Mouse (Mus musculus) layer of hippocampus, adult 9-10 months (tissue): ENCODE results near the gene Slc9a1.

ENCODE experiments used
- DNase-seq: peaks from one replicate; pipeline ENCODE4 v3.0.0; 2022; ENCODE audit warnings: low spot score

The Slc9a1 gene

GRCm38 (mm10) chr4:133403611-133404228 lies 34.2 kb downstream of the Slc9a1 start:
- no peak for DNase-seq

DNA sequence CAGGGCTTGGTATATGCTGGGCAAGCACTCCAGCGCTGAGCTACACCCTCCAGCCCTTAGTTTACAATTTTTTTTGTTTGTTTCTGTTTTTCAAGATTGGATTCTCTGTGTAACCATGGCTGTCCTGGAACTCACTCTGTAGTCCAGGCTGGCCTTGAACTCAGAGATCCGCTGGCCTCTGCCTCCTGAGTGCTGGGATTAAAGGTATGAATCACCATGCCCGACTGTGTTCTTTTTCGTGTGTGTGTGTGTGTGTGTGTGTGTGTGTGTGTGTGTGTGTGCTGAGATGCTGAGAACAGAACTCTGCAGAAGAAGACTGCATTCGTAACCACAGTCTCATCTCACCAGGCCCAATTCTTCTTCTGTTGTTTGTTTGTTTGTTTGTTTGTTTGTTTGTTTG lies 34.8 kb downstream of the Slc9a1 start:
- DNase-seq = no peak

GRCm38 (mm10) chr4:133406313-133407056 lies 37.0 kb downstream of the Slc9a1 start:
- no peak for DNase-seq

GRCm38 (mm10) chr4:133407114-133407787 lies 37.7 kb downstream of the Slc9a1 start:
- DNase-seq = no peak

DNA sequence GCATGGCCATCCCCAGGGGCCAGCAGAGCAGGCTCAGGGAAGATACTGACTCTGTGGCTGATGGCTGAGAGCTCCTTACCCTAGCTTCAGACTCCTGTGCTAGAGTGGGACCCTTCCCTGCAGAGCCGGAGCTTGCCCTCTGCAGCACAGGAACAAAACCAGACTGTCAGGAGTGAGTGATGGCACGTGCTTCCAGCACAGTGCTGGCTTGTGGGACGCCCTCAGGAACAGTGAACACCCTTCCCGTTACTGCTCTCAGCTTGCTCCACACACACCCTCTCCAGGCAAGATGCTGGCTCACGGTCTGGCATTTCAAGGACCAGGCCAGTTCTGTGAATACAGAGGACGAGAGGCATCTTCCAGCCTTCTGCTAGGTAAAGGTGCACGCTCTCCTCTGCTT lies 38.5 kb downstream of the Slc9a1 start:
- no peak for DNase-seq

DNA sequence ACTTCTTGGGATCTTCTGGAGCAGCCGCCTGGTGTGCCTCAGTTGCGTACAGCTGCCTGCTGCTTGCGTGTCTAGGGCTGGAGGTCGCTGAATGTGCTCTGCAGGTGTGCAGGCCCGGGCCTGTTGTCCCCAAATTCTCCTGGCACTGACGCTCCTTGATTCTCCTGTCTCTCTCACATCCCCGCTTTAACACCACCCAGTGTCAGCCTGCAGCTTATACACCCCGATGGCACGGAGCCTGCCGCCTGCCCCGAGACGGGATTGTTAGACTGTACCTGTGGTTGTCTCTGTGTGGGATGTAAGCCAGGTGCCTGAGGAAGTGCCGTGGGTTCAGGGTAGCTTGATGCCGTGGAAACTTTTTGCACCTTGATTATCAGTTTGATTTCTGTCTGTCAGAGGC lies 41.5 kb downstream of the Slc9a1 start:
- no peak for DNase-seq

DNA sequence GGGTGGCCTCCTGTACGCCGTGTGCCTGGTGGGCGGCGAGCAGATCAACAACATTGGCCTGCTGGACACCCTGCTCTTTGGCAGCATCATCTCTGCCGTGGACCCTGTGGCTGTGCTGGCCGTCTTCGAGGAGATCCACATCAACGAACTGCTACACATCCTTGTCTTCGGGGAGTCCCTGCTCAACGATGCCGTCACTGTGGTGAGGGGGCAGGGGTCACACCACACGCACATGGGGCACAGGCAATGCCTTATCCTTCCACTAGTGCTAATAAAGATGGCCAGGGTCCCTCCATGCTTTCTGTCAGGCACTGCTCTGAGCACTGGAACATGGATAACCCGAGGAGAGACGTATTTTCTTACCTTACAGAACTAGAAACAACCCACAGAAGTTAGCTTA lies 42.6 kb downstream of the Slc9a1 start:
- DNase-seq = no peak

DNA sequence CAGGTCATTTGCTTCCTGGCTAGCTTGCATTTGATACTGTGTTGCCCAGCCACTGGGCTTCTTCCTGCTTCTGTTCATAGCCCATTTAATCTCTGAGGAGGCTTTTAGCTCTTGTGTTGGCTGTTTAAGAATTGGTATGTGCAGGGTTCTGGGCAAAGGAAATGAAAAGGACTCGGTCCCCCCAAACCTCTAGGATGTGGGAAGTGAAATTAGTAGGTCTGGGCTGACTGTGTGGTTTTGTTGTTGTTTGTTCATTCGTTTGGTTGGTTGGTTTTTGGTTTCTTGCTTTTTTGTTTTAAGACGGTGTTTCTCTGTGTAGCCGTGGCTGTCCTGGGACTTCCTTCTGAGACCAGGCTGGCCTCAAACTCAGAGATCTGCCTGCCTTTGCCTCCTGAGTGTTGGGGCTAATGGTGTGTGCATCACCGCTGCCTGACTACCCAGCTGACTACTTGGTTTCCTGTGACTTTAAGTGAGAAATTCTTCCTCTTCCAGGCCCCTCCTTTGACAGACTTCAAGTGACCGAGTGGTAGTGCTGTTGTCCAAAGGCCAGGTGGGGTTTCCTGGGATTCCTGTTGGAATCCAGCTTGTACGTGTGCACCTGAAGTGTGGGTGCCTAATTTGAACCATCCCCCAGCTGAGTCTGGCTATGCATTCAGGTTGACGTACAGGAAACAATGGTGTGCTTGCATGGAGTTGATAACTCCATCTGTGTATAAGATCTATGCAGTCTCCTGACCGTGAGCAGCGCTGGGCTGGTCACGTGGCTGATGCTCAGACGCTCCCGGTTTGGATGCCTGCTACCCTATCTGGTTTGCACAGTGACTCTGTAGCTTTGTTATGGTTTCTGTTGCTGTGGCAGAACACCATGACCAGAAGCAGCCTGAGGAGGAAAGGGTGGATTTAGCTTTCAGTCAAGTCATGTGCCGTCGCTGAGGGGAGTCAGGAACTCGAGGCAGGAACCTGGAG lies 43.4 kb downstream of the Slc9a1 start:
- no peak for DNase-seq

DNA sequence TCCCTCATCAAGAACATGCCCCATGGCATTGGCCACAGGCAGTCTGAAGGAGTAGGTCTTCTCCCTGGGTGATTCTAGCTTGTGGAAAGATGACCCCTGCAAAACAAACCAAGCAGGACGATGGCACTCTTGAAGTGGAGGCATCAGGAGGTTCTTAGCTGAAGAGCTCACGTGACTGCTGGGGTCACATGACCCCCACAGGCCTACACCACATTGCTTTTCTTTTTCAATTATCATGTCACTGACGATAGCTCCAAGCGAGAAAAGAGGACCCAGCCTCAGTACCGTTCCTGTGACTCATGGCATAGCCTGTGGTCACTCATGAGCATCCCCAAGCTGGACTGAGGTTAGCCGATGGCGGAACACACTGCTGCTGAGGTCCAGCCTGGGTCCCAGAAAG lies 44.1 kb downstream of the Slc9a1 start:
- no peak for DNase-seq

DNA sequence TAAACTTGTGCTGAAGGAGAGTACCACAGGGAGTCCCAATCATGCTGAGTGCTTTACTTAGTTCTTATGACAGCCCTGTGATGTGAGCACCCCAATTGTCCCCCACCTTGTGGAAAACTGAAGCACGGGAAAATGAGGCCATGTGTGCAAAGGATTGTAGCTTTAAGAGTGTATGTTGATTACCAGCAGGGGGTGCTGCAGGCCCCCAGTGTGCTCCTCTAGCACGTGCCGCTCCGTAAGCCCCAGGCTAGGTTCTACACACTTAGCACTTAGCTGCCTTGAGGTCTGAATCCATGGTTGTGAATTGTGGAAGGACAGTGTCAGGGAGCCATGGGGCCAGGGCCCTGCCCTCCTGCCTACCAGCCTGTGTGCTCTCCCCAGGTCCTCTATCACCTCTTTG lies 45.4 kb downstream of the Slc9a1 start:
- DNase-seq = no peak

DNA sequence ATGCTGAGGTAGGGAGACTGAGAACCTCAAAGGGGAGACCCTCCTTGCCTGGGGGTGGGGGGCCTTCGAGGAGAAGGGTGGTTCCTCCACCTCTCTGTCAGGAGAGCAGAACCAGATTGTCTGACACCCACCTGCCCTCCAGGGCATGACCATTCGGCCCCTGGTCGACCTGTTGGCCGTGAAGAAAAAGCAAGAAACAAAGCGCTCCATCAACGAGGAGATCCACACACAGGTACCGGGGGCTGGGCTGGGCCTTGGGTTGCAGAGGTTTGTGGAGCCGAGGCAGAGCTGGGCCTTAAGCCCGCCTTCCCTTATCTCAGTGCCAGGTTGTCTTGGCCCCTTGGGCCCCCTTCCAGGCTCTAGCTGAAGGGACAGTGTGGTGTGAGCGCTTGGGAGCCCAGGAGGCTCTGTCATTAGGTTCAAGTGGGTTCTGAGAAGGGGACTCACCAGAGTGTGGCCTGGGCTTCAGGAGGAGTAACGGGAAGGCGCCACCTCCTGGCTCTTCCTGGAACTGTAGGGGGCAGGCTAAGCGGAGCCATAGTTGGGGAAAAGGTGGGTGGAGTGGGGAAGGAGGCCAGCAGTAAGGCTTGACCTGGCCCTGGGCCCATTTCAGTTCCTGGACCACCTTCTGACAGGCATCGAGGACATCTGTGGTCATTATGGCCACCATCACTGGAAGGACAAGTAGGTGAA lies 50.0 kb downstream of the Slc9a1 start:
- DNase-seq = no peak

DNA sequence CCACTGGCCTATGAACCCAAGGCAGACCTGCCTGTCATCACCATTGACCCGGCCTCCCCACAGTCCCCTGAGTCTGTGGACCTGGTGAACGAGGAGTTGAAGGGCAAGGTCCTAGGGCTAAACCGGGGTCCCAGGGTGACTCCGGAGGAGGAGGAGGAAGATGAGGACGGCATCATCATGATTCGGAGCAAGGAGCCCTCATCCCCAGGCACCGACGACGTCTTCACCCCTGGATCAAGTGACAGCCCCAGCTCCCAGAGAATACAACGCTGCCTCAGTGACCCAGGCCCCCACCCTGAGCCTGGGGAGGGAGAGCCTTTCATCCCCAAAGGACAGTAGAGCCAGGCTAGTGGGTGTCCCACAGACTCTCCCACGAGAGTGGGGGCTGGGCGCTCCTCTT lies 52.5 kb downstream of the Slc9a1 start:
- DNase-seq = no peak

DNA sequence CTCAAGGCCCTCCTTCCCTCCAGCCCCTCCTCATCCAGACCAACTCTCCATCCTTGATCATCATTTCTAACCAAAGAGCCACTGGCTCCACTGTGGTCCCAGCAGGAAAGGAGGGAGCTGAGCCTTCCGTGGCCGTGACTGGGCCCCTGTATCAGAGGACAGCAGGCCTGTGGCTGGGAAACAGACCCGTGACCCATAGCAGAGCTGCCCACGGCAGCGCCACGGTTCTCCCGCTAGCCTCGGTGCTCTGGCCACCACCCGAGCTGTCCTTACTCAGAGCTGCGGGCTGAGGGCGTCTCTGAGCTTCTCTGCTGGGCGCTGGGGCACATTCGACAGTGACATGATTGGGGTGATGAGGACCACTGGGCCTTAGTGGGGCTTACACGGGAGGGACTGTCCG lies 53.1 kb downstream of the Slc9a1 start:
- no peak for DNase-seq

GRCm38 (mm10) chr4:133423108-133423507 lies 53.6 kb downstream of the Slc9a1 start:
- DNase-seq = no peak

DNA sequence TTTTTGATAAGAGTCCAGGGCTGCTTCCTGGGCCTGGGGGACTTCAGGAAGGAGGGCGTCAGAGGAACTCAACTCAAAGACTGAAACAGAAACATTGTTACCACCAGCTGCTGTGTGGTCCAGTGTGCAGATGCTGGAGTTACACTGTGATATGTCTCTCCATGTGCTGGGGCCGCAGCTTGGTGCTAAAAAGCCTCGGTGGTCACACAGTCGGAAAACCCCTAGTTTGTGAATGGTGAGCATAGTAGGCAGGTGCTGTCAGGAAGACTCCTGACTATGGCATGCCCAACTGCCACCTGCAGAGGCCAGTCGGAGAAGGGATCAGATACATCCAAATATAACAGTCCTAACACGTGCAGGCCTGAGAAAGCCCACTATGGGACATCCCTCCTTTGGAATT lies 54.2 kb downstream of the Slc9a1 start:
- no peak for DNase-seq

DNA sequence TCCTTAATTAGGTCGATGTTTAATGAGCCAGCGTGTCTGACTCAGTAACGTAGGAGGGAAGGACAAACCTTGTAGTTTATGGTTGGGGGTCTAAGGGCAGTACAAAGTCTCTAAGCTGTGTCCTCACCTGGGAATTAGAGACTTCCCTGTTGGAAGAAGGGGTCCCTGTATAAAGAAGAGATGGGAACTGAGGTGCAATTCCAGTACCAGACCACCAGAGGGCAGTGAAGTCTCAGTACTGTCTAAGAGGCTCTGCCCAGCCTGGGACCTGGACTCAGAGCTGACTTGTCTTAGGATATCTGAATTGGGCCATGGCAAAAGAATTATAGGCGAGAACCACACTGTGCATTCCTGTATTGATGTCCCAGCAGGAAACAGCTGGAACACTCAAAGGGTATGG lies 54.6 kb downstream of the Slc9a1 start:
- DNase-seq = peak; percentile 75

- no peak for DNase-seq
Observed at GRCm38 (mm10) chr4:133426141-133426540, 56.6 kb downstream of the Slc9a1 start.

GRCm38 (mm10) chr4:133431508-133431907 lies 62.0 kb downstream of the Slc9a1 start:
- DNase-seq = no peak

- peak; percentile 65 for DNase-seq
Observed at GRCm38 (mm10) chr4:133432560-133433171, 63.2 kb downstream of the Slc9a1 start.

DNA sequence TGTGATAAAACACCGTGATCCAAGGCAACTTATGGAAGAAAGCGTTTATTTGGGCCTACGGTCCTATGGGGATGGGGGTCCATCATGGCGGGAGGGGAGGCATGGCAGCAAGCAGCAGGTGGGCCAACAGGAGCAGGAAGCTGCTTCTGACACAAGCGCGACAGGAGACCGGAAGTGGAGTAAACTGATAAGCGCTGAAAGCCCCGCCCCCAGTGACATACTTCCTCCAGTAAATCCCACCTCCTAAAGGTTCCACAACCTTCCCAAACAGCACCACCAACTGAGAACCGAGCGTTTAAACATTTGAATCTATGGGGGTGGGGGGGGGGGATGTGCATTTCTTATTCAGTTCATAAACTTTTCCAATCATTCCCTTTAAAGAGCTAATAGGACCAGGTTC lies 66.4 kb downstream of the Slc9a1 start:
- no peak for DNase-seq
